Mouse (Mus musculus): ENCODE measurements around the gene Dlk2.

GRCm38 (mm10) chr17:46267511-46267910, 29.7 kb upstream of the Dlk2 start:
- TF ChIP-seq FLI1 (IDR thresholded peaks at IDR 0.05; ENCODE audit: low read length) = no peak
- no peak for TF ChIP-seq GATA1 (IDR thresholded peaks at IDR 0.05; ENCODE audit: borderline replicate concordance, low read length)
